16 mouse cellular contexts compared by ENCODE assay signal in the genomic region with DNA sequence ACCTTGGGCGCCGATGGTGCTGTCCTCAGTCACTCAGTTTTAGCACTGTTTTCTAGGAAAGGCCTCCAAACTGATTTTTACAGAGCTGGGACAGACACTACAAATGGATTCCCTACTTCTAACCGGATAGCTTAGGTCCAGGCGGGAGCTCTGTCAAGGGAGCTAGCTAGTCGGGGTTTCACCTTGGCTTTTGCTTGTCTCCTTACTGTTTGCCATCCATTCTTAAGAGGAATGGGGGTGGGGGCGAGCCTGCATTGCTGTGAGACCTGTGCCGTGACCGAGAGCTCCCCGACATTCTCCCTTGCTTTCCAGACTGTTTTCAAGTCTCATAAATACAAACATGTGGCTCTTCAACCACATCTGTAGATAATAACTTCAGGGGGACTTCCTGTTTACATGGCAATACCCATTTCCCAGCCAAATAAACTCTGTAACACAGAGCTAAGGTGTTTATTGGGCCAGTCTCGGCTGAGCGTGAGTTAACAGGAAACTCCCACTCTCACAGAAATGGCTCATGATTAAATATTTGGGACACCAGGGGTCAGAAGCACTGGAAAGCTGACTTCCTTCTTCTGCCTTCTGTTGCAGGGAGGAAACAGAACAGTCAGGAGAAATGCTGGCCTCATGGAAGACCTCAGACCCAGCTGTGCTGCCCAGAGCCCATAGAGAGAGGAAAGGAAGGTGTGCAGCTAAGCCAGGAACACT.
DNase-seq lines count a peak whose midpoint lies in the region; ATAC-seq and TF ChIP-seq lines count a peak whose summit lies in the region.
"Had no signal": no experiment of that assay in that cellular context is flagged by ENCODE, and none has a peak within 500 bp of the region (broad histone marks: within the 10 kb centered on the region; RNA-seq: fewer than 3 reads in every experiment).

No protein-coding gene starts in this region.

- no peaks in the 10 kb centered on the region for H3K27me3 ChIP-seq in heart, adult 2 months (ENCODE audit: control insufficient read depth, insufficient read depth, low read length)
- no peaks in the 10 kb centered on the region for H3K27me3 ChIP-seq in intestine, embryonic 16.5 days (replicated peaks; ENCODE audit: control insufficient read depth, insufficient read depth, low read length)
- H3K27me3 ChIP-seq in limb, embryonic 11.5 days (ENCODE audit: control insufficient read depth, insufficient read depth, low read length): no peaks in the 10 kb centered on the region
- H3K27me3 ChIP-seq in midbrain, embryonic 11.5 days (ENCODE audit: control insufficient read depth, insufficient read depth, low read length): no peaks in the 10 kb centered on the region
- H3K27me3 ChIP-seq: forebrain, embryonic 12.5 days; liver, embryonic 15.5 days; midbrain, embryonic 12.5 days had no signal

- H3K9ac ChIP-seq in heart, adult 2 months (ENCODE audit: low read depth, low read length): no peak overlapping the region
- H3K9ac ChIP-seq in intestine, embryonic 16.5 days (ENCODE audit: low read depth, low read length): no peak overlapping the region
- H3K9ac ChIP-seq in limb, embryonic 11.5 days (ENCODE audit: low read length): no peak overlapping the region
- H3K9ac ChIP-seq in midbrain, embryonic 11.5 days (ENCODE audit: low read length): no peak overlapping the region
- H3K9ac ChIP-seq: forebrain, embryonic 12.5 days; hindbrain, embryonic 14.5 days; liver, embryonic 15.5 days; midbrain, embryonic 12.5 days had no signal

- TF ChIP-seq CTCF in heart, adult 2 months (IDR thresholded peaks at IDR 0.05): 0 out of 2 replicates have a peak, but pooled peaks have one; percentile 9

- H3K27ac ChIP-seq in heart, adult 2 months: no peak overlapping the region; the same call in 1 of the 2 replicates
- no peak overlapping the region for H3K27ac ChIP-seq in intestine, embryonic 16.5 days (ENCODE audit: low read length)
- H3K27ac ChIP-seq in limb, embryonic 11.5 days (replicated peaks; ENCODE audit: low read depth, low read length): no peak overlapping the region; the same call in 1 of the 2 replicates
- no peak overlapping the region for H3K27ac ChIP-seq in midbrain, embryonic 11.5 days (ENCODE audit: low read depth, low read length)
- H3K27ac ChIP-seq: forebrain, embryonic 12.5 days; hindbrain, embryonic 14.5 days; liver, embryonic 15.5 days; midbrain, embryonic 12.5 days had no signal

- H3K4me2 ChIP-seq in intestine, embryonic 16.5 days (ENCODE audit: low read depth, low read length): no peak overlapping the region
- no peak overlapping the region for H3K4me2 ChIP-seq in limb, embryonic 11.5 days (ENCODE audit: low read depth, severe bottlenecking)
- H3K4me2 ChIP-seq in midbrain, embryonic 11.5 days: no peak overlapping the region
- H3K4me2 ChIP-seq: forebrain, embryonic 12.5 days; hindbrain, embryonic 14.5 days; liver, embryonic 15.5 days; midbrain, embryonic 12.5 days had no signal

- peaks cover 1% of the 10 kb centered on the region; the same call in 1 of the 2 replicates for H3K4me1 ChIP-seq in heart, adult 2 months (ENCODE audit: control insufficient read depth, insufficient read depth, low read length)
- H3K4me1 ChIP-seq in intestine, embryonic 16.5 days (ENCODE audit: control insufficient read depth, insufficient read depth, low read length): peaks cover 2% of the 10 kb centered on the region; the same call in 1 of the 2 replicates
- peaks cover 7% of the 10 kb centered on the region; the same call in 1 of the 2 replicates for H3K4me1 ChIP-seq in limb, embryonic 11.5 days (ENCODE audit: control insufficient read depth, insufficient read depth, low read length)
- H3K4me1 ChIP-seq in midbrain, embryonic 11.5 days (ENCODE audit: control insufficient read depth, insufficient read depth, low read length): no peaks in the 10 kb centered on the region
- H3K4me1 ChIP-seq: liver, embryonic 15.5 days; midbrain, embryonic 12.5 days had no signal

- H3K9me3 ChIP-seq in intestine, embryonic 16.5 days (ENCODE audit: control insufficient read depth, low read length): no peaks in the 10 kb centered on the region
- no peaks in the 10 kb centered on the region for H3K9me3 ChIP-seq in limb, embryonic 11.5 days (ENCODE audit: control insufficient read depth, low read length)
- no peaks in the 10 kb centered on the region for H3K9me3 ChIP-seq in midbrain, embryonic 11.5 days (ENCODE audit: control insufficient read depth, low read length)
- H3K9me3 ChIP-seq: forebrain, embryonic 12.5 days; liver, embryonic 15.5 days; midbrain, embryonic 12.5 days had no signal

- no peak for TF ChIP-seq POLR2A in heart, adult 2 months (IDR thresholded peaks at IDR 0.05; ENCODE audit: insufficient read depth, low read depth, low read length)

- H3K4me3 ChIP-seq in heart, adult 2 months: no peak overlapping the region
- no peak overlapping the region for H3K4me3 ChIP-seq in intestine, embryonic 16.5 days (ENCODE audit: low read length)
- H3K4me3 ChIP-seq in limb, embryonic 11.5 days (ENCODE audit: low read depth, low read length): no peak overlapping the region
- no peak overlapping the region for H3K4me3 ChIP-seq in midbrain, embryonic 11.5 days (ENCODE audit: low read depth, low read length)
- H3K4me3 ChIP-seq: forebrain, embryonic 12.5 days; liver, embryonic 15.5 days; midbrain, embryonic 12.5 days had no signal

- DNase-seq in heart, adult 2 months: no peak
- no peak for DNase-seq in heart, postnatal 4 days
- peak; percentile 35 for DNase-seq in CD4-positive helper T cell, adult 2 months (ENCODE audit: low read depth, low spot score)
- peak; percentile 55 for DNase-seq in limb, embryonic 11.5 days (ENCODE audit: low spot score)
- no peak for DNase-seq in gastrocnemius, postnatal 10 days
- no peak for DNase-seq in midbrain, embryonic 11.5 days (ENCODE audit: low spot score, missing footprints)
- no peak for DNase-seq in layer of hippocampus, adult 9-10 months (ENCODE audit: low spot score)
- DNase-seq: adrenal gland, postnatal 25 days; cerebellum, adult 18-20 months; thymus, adult 18-20 months had no signal

- intact Hi-C loops in heart, adult 2 months (cut with DNase I): no loop called here

- ATAC-seq in intestine, embryonic 16.5 days: peak; percentile 36; the same call in 1 of the 2 replicates
- peak; percentile 68; the same call in 1 of the 2 replicates for ATAC-seq in limb, embryonic 11.5 days (ENCODE audit: insufficient number of reproducible peaks, low FRiP score, low TSS enrichment, low read depth)
- ATAC-seq in midbrain, embryonic 11.5 days (ENCODE audit: low FRiP score): no peak

- no peaks in the 10 kb centered on the region for H3K79me2 ChIP-seq in heart, adult 2 months (replicated peaks; ENCODE audit: control insufficient read depth, insufficient read depth, low read length)

- WGBS in heart, adult 2 months: 57% methylated on average over 11 of the region's 11 CpGs
- WGBS in intestine, embryonic 16.5 days: 48% methylated on average over 11 of the region's 11 CpGs
- 41% methylated on average over 11 of the region's 11 CpGs for WGBS in limb, embryonic 11.5 days
- WGBS in midbrain, embryonic 11.5 days: 76% methylated on average over 11 of the region's 11 CpGs

- no peaks in the 10 kb centered on the region for H3K36me3 ChIP-seq in heart, adult 2 months (ENCODE audit: control insufficient read depth, insufficient read depth, low read length)
- H3K36me3 ChIP-seq in intestine, embryonic 16.5 days (ENCODE audit: control insufficient read depth, insufficient read depth, low read length): no peaks in the 10 kb centered on the region
- H3K36me3 ChIP-seq in limb, embryonic 11.5 days (ENCODE audit: control insufficient read depth, insufficient read depth, low read length): no peaks in the 10 kb centered on the region
- no peaks in the 10 kb centered on the region for H3K36me3 ChIP-seq in midbrain, embryonic 11.5 days (ENCODE audit: control insufficient read depth, insufficient read depth, low read length)
- H3K36me3 ChIP-seq: forebrain, embryonic 12.5 days; G1E; liver, embryonic 15.5 days; midbrain, embryonic 12.5 days had no signal

- no peak for TF ChIP-seq EP300 in heart, adult 2 months (IDR thresholded peaks at IDR 0.05; ENCODE audit: insufficient read depth, low read depth, low read length)

Comparison
In these comparisons a context has a peak if more than half of its experiments do, and no peak if none do; other contexts are left out.
1. DNase-seq: peak in CD4-positive helper T cell, adult 2 months (single experiment) and limb, embryonic 11.5 days (single experiment); none in heart, adult 2 months (0 of 2), heart, postnatal 4 days (single experiment), gastrocnemius, postnatal 10 days (single experiment), midbrain, embryonic 11.5 days (single experiment) and layer of hippocampus, adult 9-10 months (single experiment).